20 mouse cellular contexts compared by ENCODE assay signal in genomic region chr15:27931891-27932290, GRCm38 (mm10).
DNase-seq lines count a peak whose midpoint lies in the region; ATAC-seq and TF ChIP-seq lines count a peak whose summit lies in the region.
"Had no signal": no experiment of that assay in that cellular context is flagged by ENCODE, and none has a peak within 500 bp of the region (broad histone marks: within the 10 kb centered on the region; RNA-seq: fewer than 3 reads in every experiment).

No protein-coding gene starts in this region.

- 0 out of 2 replicates have a peak overlapping the region, but pooled peaks have one; percentile 16 for H3K4me2 ChIP-seq in heart, postnatal 0 days (ENCODE audit: low read depth, low read length)
- peak overlapping the region; percentile 22; the same call in 1 of the 2 replicates for H3K4me2 ChIP-seq in liver, postnatal 0 days (ENCODE audit: low read depth, low read length)
- H3K4me2 ChIP-seq: hindbrain, embryonic 14.5 days; limb, embryonic 15.5 days; lung, embryonic 14.5 days had no signal

- no peaks in the 10 kb centered on the region for H3K27me3 ChIP-seq in heart, postnatal 0 days (ENCODE audit: control insufficient read depth, insufficient read depth, low read length)
- H3K27me3 ChIP-seq in liver, postnatal 0 days (ENCODE audit: insufficient read depth, low read length): no peaks in the 10 kb centered on the region
- H3K27me3 ChIP-seq: CH12.LX; limb, embryonic 15.5 days had no signal

- H3K4me1 ChIP-seq in heart, postnatal 0 days (ENCODE audit: control insufficient read depth, insufficient read depth): peaks cover 30% of the 10 kb centered on the region
- peaks cover 4% of the 10 kb centered on the region for H3K4me1 ChIP-seq in liver, postnatal 0 days (ENCODE audit: insufficient read depth)

- 29% methylated on average over 12 of the region's 12 CpGs for WGBS in heart, postnatal 0 days
- 61% methylated on average over 12 of the region's 12 CpGs for WGBS in liver, postnatal 0 days (ENCODE audit: insufficient replicate concordance)

- H3K4me3 ChIP-seq in gastrocnemius, adult 2 months: peak overlapping the region; percentile 30
- H3K4me3 ChIP-seq in heart, postnatal 0 days (ENCODE audit: low read depth, low read length): no peak overlapping the region
- no peak overlapping the region for H3K4me3 ChIP-seq in liver, postnatal 0 days (ENCODE audit: low read depth, low read length)
- H3K4me3 ChIP-seq: limb, embryonic 15.5 days; midbrain, embryonic 10.5 days had no signal

- no peak for TF ChIP-seq CTCF in gastrocnemius, adult 2 months (IDR thresholded peaks at IDR 0.05)
- no peak for TF ChIP-seq CTCF in heart, postnatal 0 days (IDR thresholded peaks at IDR 0.05; ENCODE audit: low read depth)
- no peak for TF ChIP-seq CTCF in liver, postnatal 0 days (IDR thresholded peaks at IDR 0.05; ENCODE audit: low read depth)

- TF ChIP-seq EP300 in heart, postnatal 0 days (IDR thresholded peaks at IDR 0.05; ENCODE audit: low read depth): no peak
- no peak for TF ChIP-seq EP300 in liver, postnatal 0 days (IDR thresholded peaks at IDR 0.05; ENCODE audit: low read depth)

- H3K9ac ChIP-seq in heart, postnatal 0 days (replicated peaks; ENCODE audit: low read depth, low read length): no peak overlapping the region
- H3K9ac ChIP-seq in liver, postnatal 0 days (replicated peaks): no peak overlapping the region
- H3K9ac ChIP-seq: hindbrain, embryonic 14.5 days; limb, embryonic 15.5 days; lung, embryonic 14.5 days had no signal

- H3K9me3 ChIP-seq in heart, postnatal 0 days (replicated peaks; ENCODE audit: control insufficient read depth, low read length): no peaks in the 10 kb centered on the region
- no peaks in the 10 kb centered on the region for H3K9me3 ChIP-seq in liver, postnatal 0 days (ENCODE audit: low read length)
- H3K9me3 ChIP-seq: limb, embryonic 15.5 days; midbrain, embryonic 10.5 days had no signal

- no peaks in the 10 kb centered on the region for H3K36me3 ChIP-seq in heart, postnatal 0 days (replicated peaks; ENCODE audit: control insufficient read depth, insufficient read depth, low read length)
- H3K36me3 ChIP-seq in liver, postnatal 0 days (replicated peaks; ENCODE audit: insufficient read depth, low read length): no peaks in the 10 kb centered on the region
- H3K36me3 ChIP-seq: limb, embryonic 15.5 days; midbrain, embryonic 10.5 days had no signal

- H3K27ac ChIP-seq in gastrocnemius, adult 2 months: peak overlapping the region; percentile 65
- H3K27ac ChIP-seq in heart, postnatal 0 days (ENCODE audit: low read depth): no peak overlapping the region
- H3K27ac ChIP-seq in liver, postnatal 0 days (ENCODE audit: low read depth): no peak overlapping the region
- H3K27ac ChIP-seq: hindbrain, embryonic 14.5 days; limb, embryonic 15.5 days; macrophage; midbrain, embryonic 10.5 days; stomach, postnatal 0 days had no signal

- DNase-seq in gastrocnemius, adult 2 months: peak; percentile 78
- DNase-seq in gastrocnemius, postnatal 4 days (ENCODE audit: low spot score in 2 of 2): no peak
- DNase-seq in heart, postnatal 0 days (ENCODE audit: low spot score): no peak
- DNase-seq in heart, postnatal 36 days: no peak
- DNase-seq in gastrocnemius, postnatal 10 days: peak; percentile 33
- no peak for DNase-seq in liver, postnatal 0 days
- no peak for DNase-seq in left cerebral cortex, postnatal 10 days (ENCODE audit: extremely low spot score in 1 of 2, low spot score in 2 of 2)
- DNase-seq in Muller cell, postnatal 12 days (ENCODE audit: inconsistent ontology term): no peak
- DNase-seq: cerebellum, adult 2 months; heart, postnatal 14 days; kidney, adult 11 months; lung, embryonic 14.5 days; retina, postnatal 1 day had no signal

- ATAC-seq in heart, postnatal 0 days (ENCODE audit: insufficient read depth, low read depth): 0 out of 2 replicates have a peak, but pooled peaks have one; percentile 34
- peak; percentile 69 for ATAC-seq in liver, postnatal 0 days
- ATAC-seq: forebrain, embryonic 14.5 days had no signal

- intact Hi-C loops in gastrocnemius, adult 2 months (cut with DNase I): no loop called here
- intact Hi-C loops in heart, postnatal 36 days (cut with DNase I): no loop called here
- intact Hi-C loops in left cerebral cortex, postnatal 10 days (cut with DNase I): no loop called here

Comparison
In these comparisons a context has a peak if more than half of its experiments do, and no peak if none do; other contexts are left out.
1. DNase-seq: peak in gastrocnemius, adult 2 months (single experiment) and gastrocnemius, postnatal 10 days (single experiment); none in gastrocnemius, postnatal 4 days (0 of 2), heart, postnatal 0 days (single experiment), heart, postnatal 36 days (0 of 2), liver, postnatal 0 days (single experiment), left cerebral cortex, postnatal 10 days (0 of 2) and Muller cell, postnatal 12 days (single experiment).